Mouse (Mus musculus): ENCODE results near the gene Atp5d. TPM values are rescaled to one million over a fixed set of nuclear protein-coding genes. Genes with fewer than 3 reads are reported as not detected.

The Atp5d gene
- polyA plus RNA-seq, 1 experiment: 1,163 TPM

- no peak for DNase-seq
Measured at GRCm38 (mm10) chr10:80180823-80181222, 42.4 kb downstream of the Atp5d start.

GRCm38 (mm10) chr10:80182547-80182946 is 44.1 kb downstream of the Atp5d start:
- peaks cover 6% of the 10 kb centered on the region for H3K4me1 ChIP-seq (replicated peaks; ENCODE audit: control insufficient read depth, insufficient read depth, low read length)
- H3K27ac ChIP-seq (ENCODE audit: control insufficient read depth, insufficient read depth, low read length): no peak overlapping the region
- H3K4me3 ChIP-seq (ENCODE audit: control insufficient read depth, insufficient read depth, low read length): no peak overlapping the region
- WGBS: 93% methylated on average over 7 of the region's 7 CpGs
- H3K27me3 ChIP-seq (ENCODE audit: control insufficient read depth, insufficient read depth, low read length): peaks cover 9% of the 10 kb centered on the region
- no peaks in the 10 kb centered on the region for H3K36me3 ChIP-seq (ENCODE audit: control insufficient read depth, insufficient read depth, low read length)
- DNase-seq: no peak
- TF ChIP-seq CTCF (IDR thresholded peaks at IDR 0.05; ENCODE audit: borderline replicate concordance, control insufficient read depth, extremely low read depth, insufficient read depth, low read length, poor library complexity) (no peak), POLR2A (IDR thresholded peaks at IDR 0.05; ENCODE audit: control insufficient read depth, extremely low read depth, insufficient read depth, low read length, poor library complexity) (no peak)

More at GRCm38 (mm10) chr10:80180823-80181222, 42.4 kb downstream of the Atp5d start:
- Histone ChIP-seq H3K27me3 (ENCODE audit: control insufficient read depth, insufficient read depth, low read length) (peaks cover 7% of the 10 kb centered on the region), H3K36me3 (ENCODE audit: control insufficient read depth, insufficient read depth, low read length) (no peaks in the 10 kb centered on the region), H3K4me3 (ENCODE audit: control insufficient read depth, insufficient read depth, low read length) (no peak overlapping the region), H3K4me1 (replicated peaks; ENCODE audit: control insufficient read depth, insufficient read depth, low read length) (peaks cover 6% of the 10 kb centered on the region), H3K27ac (ENCODE audit: control insufficient read depth, insufficient read depth, low read length) (no peak overlapping the region)
- no peak for TF ChIP-seq POLR2A (IDR thresholded peaks at IDR 0.05; ENCODE audit: control insufficient read depth, extremely low read depth, insufficient read depth, low read length, poor library complexity)
- TF ChIP-seq CTCF (IDR thresholded peaks at IDR 0.05; ENCODE audit: borderline replicate concordance, control insufficient read depth, extremely low read depth, insufficient read depth, low read length, poor library complexity): no peak
- WGBS: 88% methylated on average over 5 of the region's 5 CpGs

GRCm38 (mm10) chr10:80186649-80187048 is 48.2 kb downstream of the Atp5d start:
- TF ChIP-seq CTCF (IDR thresholded peaks at IDR 0.05; ENCODE audit: borderline replicate concordance, control insufficient read depth, extremely low read depth, insufficient read depth, low read length, poor library complexity): no peak
- no peak for TF ChIP-seq POLR2A (IDR thresholded peaks at IDR 0.05; ENCODE audit: control insufficient read depth, extremely low read depth, insufficient read depth, low read length, poor library complexity)
- DNase-seq: no peak
- no peaks in the 10 kb centered on the region; the same call in 1 of the 2 replicates for H3K4me1 ChIP-seq (replicated peaks; ENCODE audit: control insufficient read depth, insufficient read depth, low read length)
- H3K27ac ChIP-seq (ENCODE audit: control insufficient read depth, insufficient read depth, low read length): no peak overlapping the region
- peaks cover 24% of the 10 kb centered on the region for H3K27me3 ChIP-seq (ENCODE audit: control insufficient read depth, insufficient read depth, low read length)
- WGBS: 32% methylated on average over 27 of the region's 27 CpGs
- H3K36me3 ChIP-seq (ENCODE audit: control insufficient read depth, insufficient read depth, low read length): no peaks in the 10 kb centered on the region
- H3K4me3 ChIP-seq (ENCODE audit: control insufficient read depth, insufficient read depth, low read length): no peak overlapping the region

GRCm38 (mm10) chr10:80187739-80188138 is 49.3 kb downstream of the Atp5d start:
- H3K27me3 ChIP-seq (ENCODE audit: control insufficient read depth, insufficient read depth, low read length): peaks cover 24% of the 10 kb centered on the region
- WGBS: 95% methylated on average over 10 of the region's 10 CpGs
- H3K27ac ChIP-seq (ENCODE audit: control insufficient read depth, insufficient read depth, low read length): no peak overlapping the region
- TF ChIP-seq POLR2A (IDR thresholded peaks at IDR 0.05; ENCODE audit: control insufficient read depth, extremely low read depth, insufficient read depth, low read length, poor library complexity): no peak
- TF ChIP-seq CTCF (IDR thresholded peaks at IDR 0.05; ENCODE audit: borderline replicate concordance, control insufficient read depth, extremely low read depth, insufficient read depth, low read length, poor library complexity): no peak
- no peaks in the 10 kb centered on the region; the same call in 1 of the 2 replicates for H3K4me1 ChIP-seq (replicated peaks; ENCODE audit: control insufficient read depth, insufficient read depth, low read length)
- H3K4me3 ChIP-seq (ENCODE audit: control insufficient read depth, insufficient read depth, low read length): no peak overlapping the region
- DNase-seq: no peak
- no peaks in the 10 kb centered on the region for H3K36me3 ChIP-seq (ENCODE audit: control insufficient read depth, insufficient read depth, low read length)

GRCm38 (mm10) chr10:80188453-80189024 is 50.1 kb downstream of the Atp5d start:
- H3K27me3 ChIP-seq (ENCODE audit: control insufficient read depth, insufficient read depth, low read length): peaks cover 24% of the 10 kb centered on the region
- no peaks in the 10 kb centered on the region; the same call in 1 of the 2 replicates for H3K4me1 ChIP-seq (replicated peaks; ENCODE audit: control insufficient read depth, insufficient read depth, low read length)
- no peak overlapping the region for H3K27ac ChIP-seq (ENCODE audit: control insufficient read depth, insufficient read depth, low read length)
- no peak for DNase-seq
- H3K4me3 ChIP-seq (ENCODE audit: control insufficient read depth, insufficient read depth, low read length): no peak overlapping the region
- WGBS: 91% methylated on average over 15 of the region's 15 CpGs
- no peaks in the 10 kb centered on the region for H3K36me3 ChIP-seq (ENCODE audit: control insufficient read depth, insufficient read depth, low read length)
- TF ChIP-seq CTCF (IDR thresholded peaks at IDR 0.05; ENCODE audit: borderline replicate concordance, control insufficient read depth, extremely low read depth, insufficient read depth, low read length, poor library complexity): no peak
- no peak for TF ChIP-seq POLR2A (IDR thresholded peaks at IDR 0.05; ENCODE audit: control insufficient read depth, extremely low read depth, insufficient read depth, low read length, poor library complexity)

GRCm38 (mm10) chr10:80189999-80190398 is 51.6 kb downstream of the Atp5d start:
- H3K4me1 ChIP-seq (replicated peaks; ENCODE audit: control insufficient read depth, insufficient read depth, low read length): no peaks in the 10 kb centered on the region; the same call in 1 of the 2 replicates
- no peak for TF ChIP-seq CTCF (IDR thresholded peaks at IDR 0.05; ENCODE audit: borderline replicate concordance, control insufficient read depth, extremely low read depth, insufficient read depth, low read length, poor library complexity)
- no peak for TF ChIP-seq POLR2A (IDR thresholded peaks at IDR 0.05; ENCODE audit: control insufficient read depth, extremely low read depth, insufficient read depth, low read length, poor library complexity)
- no peak for DNase-seq
- H3K27me3 ChIP-seq (ENCODE audit: control insufficient read depth, insufficient read depth, low read length): peaks cover 24% of the 10 kb centered on the region
- H3K36me3 ChIP-seq (ENCODE audit: control insufficient read depth, insufficient read depth, low read length): no peaks in the 10 kb centered on the region
- no peak overlapping the region for H3K4me3 ChIP-seq (ENCODE audit: control insufficient read depth, insufficient read depth, low read length)
- no peak overlapping the region for H3K27ac ChIP-seq (ENCODE audit: control insufficient read depth, insufficient read depth, low read length)
- WGBS: 6% methylated on average over 21 of the region's 21 CpGs
